Mouse (Mus musculus): ENCODE results near the gene Gm10318. TPM values are rescaled to one million over a fixed set of nuclear protein-coding genes. Genes with fewer than 3 reads are reported as not detected.

Gm10318 gene
- polyA plus RNA-seq, 1 experiment, result not detected

DNA sequence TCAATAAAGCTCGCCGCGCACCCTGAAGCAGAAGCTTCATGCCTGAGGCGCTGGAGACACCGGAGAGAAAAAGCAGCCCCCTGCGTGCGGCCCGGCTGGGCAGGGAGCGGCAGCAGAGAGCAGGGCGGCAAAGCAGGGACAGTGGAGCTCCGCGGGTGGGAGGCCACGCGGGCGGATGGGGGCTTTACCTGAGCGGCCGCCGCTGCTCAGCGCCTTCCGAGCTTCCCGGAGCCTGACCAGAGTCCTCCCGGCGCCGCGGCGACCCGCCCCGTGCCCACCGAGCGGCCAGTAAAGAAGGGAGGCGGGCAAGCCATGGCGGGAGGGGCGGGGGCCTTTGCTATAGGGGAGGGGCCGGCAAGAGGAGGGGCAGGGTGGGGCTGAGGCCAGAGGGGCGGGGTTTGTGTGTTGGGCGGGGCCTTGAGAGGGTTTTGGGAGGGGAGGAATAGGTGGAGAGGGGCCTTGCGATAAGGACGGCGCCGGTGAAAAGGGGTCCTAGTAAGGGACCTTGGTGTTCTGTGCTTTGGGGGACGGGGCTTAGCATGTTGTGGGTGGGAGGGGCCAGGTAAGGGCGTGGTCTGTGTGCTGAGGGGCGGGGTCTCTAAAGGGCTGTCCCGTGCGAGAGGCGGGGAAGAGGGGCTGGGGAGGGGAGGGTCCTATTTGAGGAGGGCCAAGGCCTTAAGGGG lies 49.7 kb downstream of the Gm10318 start, which contains the start of gene Lrrc3:
Gene Lrrc3 (minus strand): TSS at position 326 of the 683 bp plus-strand sequence.
- Histone ChIP-seq H3K79me3 (ENCODE audit: low read depth) (no peaks in the 10 kb centered on the region), H3ac (ENCODE audit: control insufficient read depth, insufficient read length, low read depth) (no peak within 1 kb of the TSS), H3K79me2 (ENCODE audit: control insufficient read depth, insufficient read depth) (no peaks in the 10 kb centered on the region), H3K27me3 (ENCODE audit: control insufficient read depth, insufficient read depth, insufficient read length) (peaks cover 47% of the 10 kb centered on the region), H3K4me3 (ENCODE audit: insufficient read depth, poor library complexity, severe bottlenecking) (no peak within 1 kb of the TSS), H3K36me3 (ENCODE audit: control insufficient read depth, insufficient read depth) (no peaks in the 10 kb centered on the region)
- TF ChIP-seq CEBPB (IDR thresholded peaks at IDR 0.05; ENCODE audit: low read depth), result no peak
- TF ChIP-seq MYOD1 (IDR thresholded peaks at IDR 0.05; ENCODE audit: control insufficient read depth, insufficient read length, low read depth), result no peak
- no peak for TF ChIP-seq FOSL1 (IDR thresholded peaks at IDR 0.05; ENCODE audit: insufficient read depth, low read length, poor library complexity, severe bottlenecking)
- TF ChIP-seq CTCF (IDR thresholded peaks at IDR 0.05; ENCODE audit: control insufficient read depth, insufficient read depth, insufficient read length), result no peak
- TF ChIP-seq MYOG (IDR thresholded peaks at IDR 0.05; ENCODE audit: control insufficient read depth, extremely low read depth, insufficient read length), result no peak
- TF ChIP-seq MAX (IDR thresholded peaks at IDR 0.05), result no peak
- TF ChIP-seq USF1 (IDR thresholded peaks at IDR 0.05; ENCODE audit: low read depth), result no peak

DNA sequence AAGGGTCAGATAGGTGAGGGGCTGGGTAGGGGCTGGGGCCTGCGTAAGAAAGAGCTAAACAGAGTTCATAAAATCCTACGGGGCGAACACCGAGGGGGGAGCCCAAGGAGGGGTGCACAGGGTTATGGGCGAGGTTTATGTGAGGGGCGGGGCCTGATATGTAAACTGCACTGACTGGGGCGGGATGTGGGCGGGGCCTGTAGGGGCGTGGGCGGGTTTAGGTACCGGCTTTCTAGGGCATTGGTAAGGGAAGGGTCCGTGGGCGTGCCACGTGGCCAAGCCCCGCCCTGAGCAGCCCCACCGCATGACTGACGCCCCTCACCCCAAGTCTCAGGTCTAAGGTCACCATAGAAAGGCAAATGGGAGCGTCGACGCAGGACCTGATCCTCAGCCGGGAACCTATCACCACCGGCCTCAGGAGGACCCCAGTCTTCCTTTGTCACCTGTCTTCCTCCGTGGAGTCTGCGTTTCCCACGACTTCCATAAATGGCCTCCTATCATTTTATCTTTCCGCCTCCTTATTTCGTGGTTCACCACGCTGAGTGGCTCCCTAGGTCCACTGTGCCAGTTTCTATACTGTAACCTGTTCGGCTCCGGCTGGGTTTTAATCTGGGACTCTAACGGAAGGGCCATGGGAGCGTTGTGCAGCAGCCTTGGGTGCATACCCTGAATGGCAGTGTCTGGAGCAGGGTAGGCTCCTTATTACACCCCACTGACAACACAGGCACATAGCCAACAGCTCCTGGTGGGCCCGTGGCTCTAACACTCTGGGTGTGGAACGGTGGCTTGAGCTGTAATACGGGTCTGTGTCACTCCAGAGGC lies 50.4 kb downstream of the Gm10318 start:
- H3K4me3 ChIP-seq (ENCODE audit: insufficient read depth, poor library complexity, severe bottlenecking), result no peak overlapping the region
- no peaks in the 10 kb centered on the region for H3K79me3 ChIP-seq (ENCODE audit: low read depth)
- H3ac ChIP-seq (ENCODE audit: control insufficient read depth, insufficient read length, low read depth), result no peak overlapping the region
- TF ChIP-seq MYOD1 (IDR thresholded peaks at IDR 0.05; ENCODE audit: control insufficient read depth, insufficient read length, low read depth) (no peak), MAX (IDR thresholded peaks at IDR 0.05) (no peak), USF1 (IDR thresholded peaks at IDR 0.05; ENCODE audit: low read depth) (no peak), CEBPB (IDR thresholded peaks at IDR 0.05; ENCODE audit: low read depth) (no peak), FOSL1 (IDR thresholded peaks at IDR 0.05; ENCODE audit: insufficient read depth, low read length, poor library complexity, severe bottlenecking) (no peak), MYOG (IDR thresholded peaks at IDR 0.05; ENCODE audit: control insufficient read depth, extremely low read depth, insufficient read length) (no peak), CTCF (IDR thresholded peaks at IDR 0.05; ENCODE audit: control insufficient read depth, insufficient read depth, insufficient read length) (no peak)
- no peaks in the 10 kb centered on the region for H3K36me3 ChIP-seq (ENCODE audit: control insufficient read depth, insufficient read depth)
- no peaks in the 10 kb centered on the region for H3K79me2 ChIP-seq (ENCODE audit: control insufficient read depth, insufficient read depth)
- H3K27me3 ChIP-seq (ENCODE audit: control insufficient read depth, insufficient read depth, insufficient read length), result peaks cover 44% of the 10 kb centered on the region

Other genes with a start within 250 kb of the Gm10318 start
- 152 TPM for gene Sumo3, start 246.8 kb upstream of the Gm10318 start, polyA plus RNA-seq (2012; fragmentation: generic; extraction: Trizol)
- gene Gm49325, start 246.7 kb upstream of the Gm10318 start, polyA plus RNA-seq (2012; fragmentation: generic; extraction: Trizol), result 5.1 TPM
- 85.5 TPM for gene Ube2g2, start 230.6 kb upstream of the Gm10318 start, polyA plus RNA-seq (2012; fragmentation: generic; extraction: Trizol)
- gene Tspear, start 166.3 kb upstream of the Gm10318 start, polyA plus RNA-seq (2012; fragmentation: generic; extraction: Trizol), result not detected
- gene Gm19402, start 162.1 kb upstream of the Gm10318 start, polyA plus RNA-seq (2012; fragmentation: generic; extraction: Trizol), result not detected
- not detected for gene Gm9508, start 155.6 kb upstream of the Gm10318 start, polyA plus RNA-seq (2012; fragmentation: generic; extraction: Trizol)
- not detected for gene Gm10272, start 146.2 kb upstream of the Gm10318 start, polyA plus RNA-seq (2012; fragmentation: generic; extraction: Trizol)
- gene Gm10024, start 141.4 kb upstream of the Gm10318 start, polyA plus RNA-seq (2012; fragmentation: generic; extraction: Trizol), result not detected
- not detected for gene Gm10142, start 137.1 kb upstream of the Gm10318 start, polyA plus RNA-seq (2012; fragmentation: generic; extraction: Trizol)
- not detected for gene Krtap12-1, start 132.3 kb upstream of the Gm10318 start, polyA plus RNA-seq (2012; fragmentation: generic; extraction: Trizol)
- not detected for gene Gm10100, start 126.4 kb upstream of the Gm10318 start, polyA plus RNA-seq (2012; fragmentation: generic; extraction: Trizol)
- gene Gm18596, start 110.2 kb upstream of the Gm10318 start, polyA plus RNA-seq (2012; fragmentation: generic; extraction: Trizol), result not detected
- not detected for gene Gm9736, start 101.5 kb upstream of the Gm10318 start, polyA plus RNA-seq (2012; fragmentation: generic; extraction: Trizol)
- gene Gm3233, start 93.2 kb upstream of the Gm10318 start, polyA plus RNA-seq (2012; fragmentation: generic; extraction: Trizol), result not detected
- not detected for gene Gm3238, start 81.5 kb upstream of the Gm10318 start, polyA plus RNA-seq (2012; fragmentation: generic; extraction: Trizol)
- gene Gm7138, start 75.9 kb upstream of the Gm10318 start, polyA plus RNA-seq (2012; fragmentation: generic; extraction: Trizol), result not detected
- not detected for gene Gm3250, start 70.3 kb upstream of the Gm10318 start, polyA plus RNA-seq (2012; fragmentation: generic; extraction: Trizol)
- gene Gm7137, start 64.7 kb upstream of the Gm10318 start, polyA plus RNA-seq (2012; fragmentation: generic; extraction: Trizol), result not detected
- gene Gm9639, start 57.8 kb upstream of the Gm10318 start, polyA plus RNA-seq (2012; fragmentation: generic; extraction: Trizol), result not detected
- gene Gm19668, start 53.7 kb upstream of the Gm10318 start, polyA plus RNA-seq (2012; fragmentation: generic; extraction: Trizol), result not detected
- not detected for gene Gm9507, start 41.0 kb upstream of the Gm10318 start, polyA plus RNA-seq (2012; fragmentation: generic; extraction: Trizol)
- not detected for gene Gm2696, start 38.2 kb upstream of the Gm10318 start, polyA plus RNA-seq (2012; fragmentation: generic; extraction: Trizol)
- not detected for gene Krtap10-4, start 25.8 kb upstream of the Gm10318 start, polyA plus RNA-seq (2012; fragmentation: generic; extraction: Trizol)
- not detected for gene Krtap10-10, start 16.9 kb upstream of the Gm10318 start, polyA plus RNA-seq (2012; fragmentation: generic; extraction: Trizol)
- not detected for gene Gm36176, start 6.1 kb upstream of the Gm10318 start, polyA plus RNA-seq (2012; fragmentation: generic; extraction: Trizol)
- gene Gm3285, start 9.1 kb downstream of the Gm10318 start, polyA plus RNA-seq (2012; fragmentation: generic; extraction: Trizol), result not detected
- gene Lrrc3, start 49.7 kb downstream of the Gm10318 start, polyA plus RNA-seq (2012; fragmentation: generic; extraction: Trizol), result 0.01 TPM
- 0.02 TPM for gene Trpm2, start 117.7 kb downstream of the Gm10318 start, polyA plus RNA-seq (2012; fragmentation: generic; extraction: Trizol)
- 14.6 TPM for gene 1810043G02Rik, start 125.7 kb downstream of the Gm10318 start, polyA plus RNA-seq (2012; fragmentation: generic; extraction: Trizol)
- 45.2 TPM for gene Pfkl, start 157.2 kb downstream of the Gm10318 start, polyA plus RNA-seq (2012; fragmentation: generic; extraction: Trizol)
- gene Dnmt3l, start 189.1 kb downstream of the Gm10318 start, polyA plus RNA-seq (2012; fragmentation: generic; extraction: Trizol), result not detected
- not detected for gene Aire, start 190.8 kb downstream of the Gm10318 start, polyA plus RNA-seq (2012; fragmentation: generic; extraction: Trizol)
- 0.06 TPM for gene Icosl, start 216.4 kb downstream of the Gm10318 start, polyA plus RNA-seq (2012; fragmentation: generic; extraction: Trizol)